Mouse (Mus musculus) erythroblast, embryonic 14.5 days (primary cell): Measurements from ENCODE around the gene Prickle1. TPM values are rescaled to one million over a fixed set of nuclear protein-coding genes. Genes with fewer than 3 reads are reported as not detected.
A peak's percentile ranks its signal among the peaks of the same experiment; 100 is the strongest.

Source experiments
- H3K27me3 ChIP-seq: 2 replicates; pipeline ENCODE4 v1.6.1; 2012; ENCODE audit warnings: inconsistent platforms; ENCODE audit not compliant: control insufficient read depth
- H3K36me3 ChIP-seq: 2 replicates; pipeline ENCODE4 v1.6.1; 2012; ENCODE audit warnings: mild to moderate bottlenecking, inconsistent platforms; ENCODE audit not compliant: control insufficient read depth
- H3K4me1 ChIP-seq: 2 replicates; pipeline ENCODE4 v1.6.1; 2012; ENCODE audit warnings: inconsistent platforms; ENCODE audit not compliant: control insufficient read depth
- H3K4me3 ChIP-seq: replicated peaks from 2 replicates; pipeline ENCODE3; 2012; ENCODE audit warnings: moderate library complexity, mild to moderate bottlenecking, inconsistent platforms
- H3K9me3 ChIP-seq: 2 replicates; pipeline ENCODE4 v1.6.1; 2012; ENCODE audit warnings: low read length, inconsistent platforms, mixed read lengths; ENCODE audit not compliant: control insufficient read depth
- GATA1 ChIP-seq: IDR thresholded peaks from 2 replicates; pipeline ENCODE4 v1.6.1; 2012; ENCODE audit warnings: low read length, inconsistent platforms, mixed read lengths
- TAL1 ChIP-seq: IDR thresholded peaks from 3 replicates; pipeline ENCODE4 v1.6.1; 2012; ENCODE audit warnings: low read length, inconsistent platforms, mixed read lengths
- polyA plus RNA-seq: library from polyadenylated mRNA; stranded (reverse); fragments of >175 nt; gene quantifications from 2 replicates; pipeline ENCODE4 v1.2.3, GENCODE M21; 2012

The Prickle1 gene
- polyA plus RNA-seq: 0.02 and 0.03 TPM in 2 replicates

DNA sequence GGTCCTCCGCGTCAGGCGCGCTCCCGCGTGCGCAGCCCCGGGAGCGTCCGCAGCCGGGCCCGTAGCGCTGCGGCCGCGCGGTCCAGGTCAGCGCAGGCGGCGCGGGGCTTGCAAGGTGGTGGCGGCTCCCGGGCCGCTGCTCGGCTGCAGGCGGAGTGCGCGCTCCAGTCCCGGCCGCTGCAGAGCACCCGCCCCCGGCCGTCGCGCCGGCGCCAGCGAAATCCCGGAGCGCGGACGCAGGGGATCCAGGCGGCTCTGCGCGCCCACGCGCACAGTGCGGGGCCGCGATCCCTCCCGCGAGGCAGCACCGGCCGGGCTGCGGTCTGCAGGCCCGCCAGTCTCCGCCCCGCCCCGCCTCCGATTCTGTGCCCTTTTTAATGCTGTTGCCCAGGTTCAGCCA, at the start of gene Prickle1:
Gene Prickle1, minus strand, starts transcription at position 146 of the 400 bp plus-strand sequence.
- no peaks in the 10 kb centered on the region for H3K9me3 ChIP-seq
- no peak for TF ChIP-seq GATA1
- TF ChIP-seq TAL1: no peak
- no peaks in the 10 kb centered on the region for H3K36me3 ChIP-seq
- H3K4me3 ChIP-seq: peak within 1 kb of the TSS; percentile 81
- H3K27me3 ChIP-seq: peaks cover 21% of the 10 kb centered on the region
- peaks cover 49% of the 10 kb centered on the region for H3K4me1 ChIP-seq

DNA sequence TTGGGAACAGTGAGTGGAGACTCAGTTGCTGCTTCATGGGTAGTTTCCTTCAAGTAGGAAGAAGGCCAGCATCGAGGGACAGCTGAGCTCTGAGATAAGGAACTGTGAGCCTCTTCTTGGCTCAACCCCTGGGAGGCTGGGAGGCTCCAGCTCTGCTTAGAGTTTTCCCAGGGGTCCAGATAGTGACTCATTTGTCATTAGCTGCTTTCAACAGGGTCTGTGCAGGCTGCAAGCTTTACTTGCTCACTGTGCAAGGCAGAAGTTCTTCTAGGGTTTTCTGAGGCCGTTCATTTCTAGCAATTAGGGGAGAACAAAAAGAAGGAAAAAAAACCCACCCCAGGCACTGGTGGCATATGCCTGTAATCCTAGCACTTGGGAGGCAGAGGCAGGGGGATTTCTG, 44.5 kb upstream of the Prickle1 start:
- H3K36me3 ChIP-seq: no peaks in the 10 kb centered on the region
- H3K9me3 ChIP-seq: 0 out of 2 replicates have a peak, but pooled peaks cover 2% of the 10 kb centered on the region
- H3K4me3 ChIP-seq: no peak overlapping the region
- H3K27me3 ChIP-seq: no peaks in the 10 kb centered on the region
- H3K4me1 ChIP-seq: no peaks in the 10 kb centered on the region
- TF ChIP-seq TAL1: no peak
- TF ChIP-seq GATA1: no peak

- H3K4me3 ChIP-seq: no peak overlapping the region
- H3K27me3 ChIP-seq: no peaks in the 10 kb centered on the region
- H3K9me3 ChIP-seq: 0 out of 2 replicates have a peak, but pooled peaks cover 2% of the 10 kb centered on the region
- no peak for TF ChIP-seq TAL1
- TF ChIP-seq GATA1: no peak
- no peaks in the 10 kb centered on the region for H3K4me1 ChIP-seq
- H3K36me3 ChIP-seq: no peaks in the 10 kb centered on the region
Observed at GRCm38 (mm10) chr15:93636976-93637375, 41.3 kb upstream of the Prickle1 start.

- no peaks in the 10 kb centered on the region for H3K4me1 ChIP-seq
- no peaks in the 10 kb centered on the region for H3K27me3 ChIP-seq
- H3K36me3 ChIP-seq: no peaks in the 10 kb centered on the region
- no peak overlapping the region for H3K4me3 ChIP-seq
- TF ChIP-seq GATA1 (no peak), TAL1 (no peak)
- H3K9me3 ChIP-seq: 0 out of 2 replicates have a peak, but pooled peaks cover 2% of the 10 kb centered on the region
Observed at GRCm38 (mm10) chr15:93635603-93636002, 39.9 kb upstream of the Prickle1 start.

DNA sequence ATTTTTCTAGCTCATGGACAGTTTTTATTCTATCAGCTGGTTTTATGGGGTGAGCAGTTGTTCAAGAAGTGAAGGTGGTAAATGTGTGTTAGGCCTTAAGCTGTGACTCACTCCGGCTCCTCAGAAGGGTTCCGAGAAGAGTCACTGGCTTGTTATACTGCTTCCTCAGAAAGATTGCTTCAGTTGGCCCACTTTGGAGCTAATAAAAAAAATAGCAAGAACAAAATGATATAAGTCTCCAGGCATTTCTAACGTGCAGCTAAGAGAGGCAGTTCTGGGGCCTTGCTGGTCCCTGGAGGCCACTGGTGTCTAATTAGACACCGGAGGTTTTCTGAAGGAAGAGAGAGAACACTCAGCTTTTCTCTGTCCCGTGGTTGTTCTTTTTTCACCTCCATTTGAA, 38.8 kb upstream of the Prickle1 start:
- H3K27me3 ChIP-seq: no peaks in the 10 kb centered on the region
- no peak overlapping the region for H3K4me3 ChIP-seq
- H3K9me3 ChIP-seq: 0 out of 2 replicates have a peak, but pooled peaks cover 2% of the 10 kb centered on the region
- no peaks in the 10 kb centered on the region for H3K36me3 ChIP-seq
- TF ChIP-seq TAL1: no peak
- TF ChIP-seq GATA1: no peak
- H3K4me1 ChIP-seq: no peaks in the 10 kb centered on the region

GRCm38 (mm10) chr15:93630001-93630541, 34.4 kb upstream of the Prickle1 start:
- Histone ChIP-seq H3K4me1 (no peaks in the 10 kb centered on the region), H3K27me3 (no peaks in the 10 kb centered on the region), H3K36me3 (no peaks in the 10 kb centered on the region), H3K4me3 (no peak overlapping the region), H3K9me3 (no peaks in the 10 kb centered on the region)
- no peak for TF ChIP-seq TAL1
- TF ChIP-seq GATA1: no peak

DNA sequence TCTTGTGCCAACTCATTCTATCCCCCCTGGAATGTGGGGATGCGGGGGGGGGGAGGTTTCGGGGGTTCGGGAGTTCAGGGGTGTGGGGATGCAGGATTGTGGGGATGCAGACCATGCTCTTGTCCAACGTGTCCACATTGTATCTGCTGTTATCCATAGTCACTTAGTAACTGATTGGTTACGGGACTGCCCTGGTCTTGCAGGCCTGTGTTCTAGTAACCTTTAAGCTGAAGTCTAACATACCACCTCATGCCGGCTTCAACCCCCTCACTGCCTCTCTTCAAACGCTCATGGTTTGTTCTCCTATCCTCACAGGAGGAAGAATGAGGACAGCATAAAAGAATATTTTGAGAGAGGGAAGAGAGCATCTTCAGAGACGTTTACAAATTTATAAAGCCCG, 33.5 kb upstream of the Prickle1 start:
- H3K9me3 ChIP-seq: no peaks in the 10 kb centered on the region
- no peaks in the 10 kb centered on the region for H3K36me3 ChIP-seq
- no peaks in the 10 kb centered on the region for H3K27me3 ChIP-seq
- no peaks in the 10 kb centered on the region for H3K4me1 ChIP-seq
- H3K4me3 ChIP-seq: no peak overlapping the region
- TF ChIP-seq GATA1: no peak
- TF ChIP-seq TAL1: no peak

DNA sequence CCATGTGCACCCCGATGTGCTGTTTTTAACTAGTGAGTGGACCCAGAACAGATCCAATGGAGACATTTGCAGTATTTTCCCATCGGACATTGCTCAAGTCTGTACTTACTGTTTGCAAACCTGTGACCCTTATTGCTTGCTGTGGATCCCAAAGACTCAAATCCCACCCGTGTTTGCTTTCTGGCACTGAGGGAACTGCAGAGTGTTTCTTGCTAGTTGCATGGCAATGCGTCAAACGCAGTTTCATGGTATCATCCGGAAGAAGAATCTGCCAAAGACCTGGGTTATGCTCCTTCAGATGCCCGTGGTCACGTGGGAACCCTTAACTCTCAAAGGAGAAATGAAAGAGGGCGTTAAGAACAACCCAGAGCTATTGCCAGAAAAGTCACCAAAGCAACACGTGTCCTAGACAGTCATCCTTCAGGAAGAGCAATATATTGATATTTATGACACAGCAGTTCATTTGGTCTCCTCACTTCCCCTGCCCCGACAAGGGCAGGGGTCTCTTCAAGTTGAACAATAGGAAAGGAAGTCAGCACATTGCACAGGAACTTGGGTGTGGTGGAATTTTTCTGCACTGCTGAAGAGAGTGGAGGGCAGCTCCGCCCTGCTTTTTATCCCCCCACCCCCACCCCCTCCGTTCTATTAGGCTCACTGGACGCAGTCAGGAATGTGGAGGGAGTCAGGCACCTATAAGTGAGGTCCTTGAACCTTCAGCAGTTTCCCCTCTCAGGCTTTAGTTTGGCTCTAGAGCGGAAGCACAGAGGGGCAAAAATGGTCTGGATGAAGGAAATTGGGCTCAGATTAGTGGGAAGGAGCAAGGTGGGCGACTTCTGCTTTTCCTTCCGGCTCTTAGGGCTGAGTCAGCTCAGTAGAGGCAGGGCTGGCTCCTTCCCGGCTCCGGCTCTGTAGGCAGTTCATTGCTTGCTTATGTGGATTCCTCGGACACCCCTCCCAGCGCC, 32.4 kb upstream of the Prickle1 start:
- Histone ChIP-seq H3K4me3 (no peak overlapping the region), H3K36me3 (no peaks in the 10 kb centered on the region), H3K27me3 (no peaks in the 10 kb centered on the region), H3K9me3 (no peaks in the 10 kb centered on the region), H3K4me1 (no peaks in the 10 kb centered on the region)
- TF ChIP-seq GATA1: no peak

- H3K27me3 ChIP-seq: no peaks in the 10 kb centered on the region
- TF ChIP-seq TAL1 (no peak), GATA1 (no peak)
- no peaks in the 10 kb centered on the region; the same call in 1 of the 2 replicates for H3K9me3 ChIP-seq
- H3K4me3 ChIP-seq: no peak overlapping the region
- H3K4me1 ChIP-seq: no peaks in the 10 kb centered on the region
- H3K36me3 ChIP-seq: no peaks in the 10 kb centered on the region
Observed at GRCm38 (mm10) chr15:93619551-93619950, 23.9 kb upstream of the Prickle1 start.
